Mouse (Mus musculus) left cerebral cortex, postnatal 10 days (tissue): ENCODE results near the gene E2f1. TPM values are rescaled to one million over a fixed set of nuclear protein-coding genes. Genes with fewer than 3 reads are reported as not detected.

Source experiments
- DNase-seq, 2 experiments: peaks; one replicate each; pipeline ENCODE4 v3.0.0; 2021 to 2022; ENCODE audit warnings: low spot score in 2 of 2, mixed read lengths in 1 of 2; ENCODE audit errors: extremely low spot score in 1 of 2
- intact Hi-C: fragments of 180-260 bp; cut with DNase I; formaldehyde crosslinking; loops from one replicate; pipeline ENCODE4 v1.15.1; 2025
- total RNA-seq, 2 experiments: library from RNA; stranded (reverse); gene quantifications; 2 replicates each; pipeline ENCODE4 v1.2.3; 2021

Gene E2f1
- 10 to 100 TPM; 12.2 to 12.6 TPM for total RNA-seq

GRCm38 (mm10) chr2:154569836-154570286, at the start of gene E2f1:
E2f1 (minus strand) TSS chr2:154569892.
- intact Hi-C loops = no loop called here

GRCm38 (mm10) chr2:154617061-154617460, 47.4 kb upstream of the E2f1 start:
- no peak for DNase-seq
- intact Hi-C loops = loop anchor here (10.0 kb wide), 1 partner anchor 62 kb away; the partner anchor contains the start of genes Actl10 and Necab3

More at GRCm38 (mm10) chr2:154569836-154570286, at the start of gene E2f1:
- peak; percentile 93 to 97 for DNase-seq

- intact Hi-C loops = loop anchor here (10.0 kb wide), 1 partner anchor 61 kb away; the partner anchor contains the start of genes Actl10 and Necab3
- no peak for DNase-seq
Measured at GRCm38 (mm10) chr2:154615674-154616073, 46.0 kb upstream of the E2f1 start.

- DNase-seq = no peak
- intact Hi-C loops = loop anchor here (5.0 to 10.0 kb wide), 3 partner anchors 60 to 203 kb away; partner anchors contain the start of genes Actl10 and Necab3
Measured at GRCm38 (mm10) chr2:154614841-154615576, 45.3 kb upstream of the E2f1 start.

GRCm38 (mm10) chr2:154613118-154614115, 43.7 kb upstream of the E2f1 start, which contains the start of the genes Zfp341 and 4930519P11Rik:
Zfp341 (plus strand) TSS chr2:154613297.
4930519P11Rik (minus strand) TSS chr2:154613437.
- DNase-seq = peak; percentile 79 to 94
- intact Hi-C loops = loop anchor here (5.0 to 10.0 kb wide), 3 partner anchors 59 to 201 kb away; partner anchors contain the start of genes Actl10 and Necab3

- DNase-seq = no peak
- intact Hi-C loops = no loop called here
Measured at GRCm38 (mm10) chr2:154609050-154609767, 39.5 kb upstream of the E2f1 start.

- intact Hi-C loops = no loop called here
- DNase-seq = no peak
Measured at GRCm38 (mm10) chr2:154606965-154607364, 37.3 kb upstream of the E2f1 start.

GRCm38 (mm10) chr2:154604156-154604555, 34.5 kb upstream of the E2f1 start:
- DNase-seq = no peak
- intact Hi-C loops = no loop called here

- intact Hi-C loops = no loop called here
Measured at GRCm38 (mm10) chr2:154603638-154604153, 34.0 kb upstream of the E2f1 start, which contains the start of gene Pxmp4. Pxmp4 (minus strand) TSS chr2:154603708.

GRCm38 (mm10) chr2:154603007-154603637, 33.4 kb upstream of the E2f1 start:
- intact Hi-C loops = no loop called here
- no peak for DNase-seq

More at GRCm38 (mm10) chr2:154603638-154604153, 34.0 kb upstream of the E2f1 start, which contains the start of gene Pxmp4:
- peak; percentile 97 to 99 for DNase-seq

GRCm38 (mm10) chr2:154601324-154601723, 31.6 kb upstream of the E2f1 start:
- intact Hi-C loops = no loop called here
- DNase-seq = no peak

- intact Hi-C loops = no loop called here
- no peak for DNase-seq
Measured at GRCm38 (mm10) chr2:154600586-154600985, 30.9 kb upstream of the E2f1 start.

- intact Hi-C loops = no loop called here
- no peak for DNase-seq
Measured at GRCm38 (mm10) chr2:154597399-154597798, 27.7 kb upstream of the E2f1 start.

- intact Hi-C loops = no loop called here
- DNase-seq = no peak
Measured at GRCm38 (mm10) chr2:154595775-154596174, 26.1 kb upstream of the E2f1 start.

GRCm38 (mm10) chr2:154593025-154593424, 23.3 kb upstream of the E2f1 start:
- peak in 1 of 2 experiments; percentile 28 for DNase-seq
- intact Hi-C loops = no loop called here

- DNase-seq = no peak
- intact Hi-C loops = no loop called here
Measured at GRCm38 (mm10) chr2:154591239-154591638, 21.5 kb upstream of the E2f1 start.

- DNase-seq = peak in 1 of 2 experiments; percentile 36
- intact Hi-C loops = no loop called here
Measured at GRCm38 (mm10) chr2:154589051-154589450, 19.4 kb upstream of the E2f1 start.
